Mouse (Mus musculus): ENCODE data around the gene Drg1. TPM values are rescaled to one million over a fixed set of nuclear protein-coding genes. Genes with fewer than 3 reads are reported as not detected.
"Not testable (repeated sequence)": the region's sequence is repeated elsewhere in the genome, so short reads cannot be mapped to it uniquely, and the experiment has no call there.

Gene Drg1
- total RNA-seq, 2 experiments from 2014 or later: 66.1 to 79.9 TPM

GRCm38 (mm10) chr11:3149471-3149870 is 116.7 kb downstream of the Drg1 start:
- ATAC-seq (replicated peaks; ENCODE audit: low FRiP score, poor library complexity, severe bottlenecking): not testable (repeated sequence)

GRCm38 (mm10) chr11:3146806-3147205 is 119.4 kb downstream of the Drg1 start:
- not testable (repeated sequence) for ATAC-seq (replicated peaks; ENCODE audit: low FRiP score, poor library complexity, severe bottlenecking)

- not testable (repeated sequence) for ATAC-seq (replicated peaks; ENCODE audit: low FRiP score, poor library complexity, severe bottlenecking)
Measured at GRCm38 (mm10) chr11:3145359-3146165, 120.7 kb downstream of the Drg1 start.

- ATAC-seq (replicated peaks; ENCODE audit: low FRiP score, poor library complexity, severe bottlenecking): not testable (repeated sequence)
Measured at GRCm38 (mm10) chr11:3143984-3144383, 122.2 kb downstream of the Drg1 start.

- ATAC-seq (replicated peaks; ENCODE audit: low FRiP score, poor library complexity, severe bottlenecking): peak; percentile 31
Measured at GRCm38 (mm10) chr11:3142413-3142812, 123.8 kb downstream of the Drg1 start.

- ATAC-seq (replicated peaks; ENCODE audit: low FRiP score, poor library complexity, severe bottlenecking): not testable (repeated sequence)
Measured at GRCm38 (mm10) chr11:3140967-3141535, 125.2 kb downstream of the Drg1 start.

GRCm38 (mm10) chr11:3138323-3138722 is 127.9 kb downstream of the Drg1 start:
- ATAC-seq (replicated peaks; ENCODE audit: low FRiP score, poor library complexity, severe bottlenecking): not testable (repeated sequence)

Other genes starting within 250 kb of the Drg1 start
- gene Sfi1, start 73.0 kb downstream of the Drg1 start, total RNA-seq (2015; ENCODE audit: low replicate concordance): 7.7 TPM in 1 of 2 replicates, not detected in the other
- 2.6 and 3.9 TPM in 2 replicates for gene Sfi1, start 73.0 kb downstream of the Drg1 start, total RNA-seq (2017; ENCODE audit: low replicate concordance)
- 20.2 and 71.5 TPM in 2 replicates for gene Eif4enif1, start 64.0 kb downstream of the Drg1 start, total RNA-seq (2015; ENCODE audit: low replicate concordance)
- 31.5 and 44.0 TPM in 2 replicates for gene Eif4enif1, start 64.0 kb downstream of the Drg1 start, total RNA-seq (2017; ENCODE audit: low replicate concordance)
- gene Patz1, start 22.5 kb upstream of the Drg1 start, total RNA-seq (2015; ENCODE audit: low replicate concordance): 18.0 and 18.6 TPM in 2 replicates
- gene Patz1, start 22.5 kb upstream of the Drg1 start, total RNA-seq (2017; ENCODE audit: low replicate concordance): 13.5 and 22.2 TPM in 2 replicates
- 0.77 and 2.9 TPM in 2 replicates for gene Pik3ip1, start 64.0 kb upstream of the Drg1 start, total RNA-seq (2015; ENCODE audit: low replicate concordance)
- 3.5 and 3.8 TPM in 2 replicates for gene Pik3ip1, start 64.0 kb upstream of the Drg1 start, total RNA-seq (2017; ENCODE audit: low replicate concordance)
- 4.2 and 4.4 TPM in 2 replicates for gene Limk2, start 142.8 kb upstream of the Drg1 start, total RNA-seq (2015; ENCODE audit: low replicate concordance)
- gene Limk2, start 142.8 kb upstream of the Drg1 start, total RNA-seq (2017; ENCODE audit: low replicate concordance): 6.4 and 9.7 TPM in 2 replicates
- gene Rnf185, start 185.9 kb upstream of the Drg1 start, total RNA-seq (2015; ENCODE audit: low replicate concordance): 2.7 and 6.3 TPM in 2 replicates
- 3.2 and 3.6 TPM in 2 replicates for gene Rnf185, start 185.9 kb upstream of the Drg1 start, total RNA-seq (2017; ENCODE audit: low replicate concordance)
- gene Pla2g3, start 221.9 kb upstream of the Drg1 start, total RNA-seq (2015; ENCODE audit: low replicate concordance): not detected in 2 replicates
- gene Pla2g3, start 221.9 kb upstream of the Drg1 start, total RNA-seq (2017; ENCODE audit: low replicate concordance): 0.28 TPM in 1 of 2 replicates, not detected in the other
- 0.38 and 2.5 TPM in 2 replicates for gene Inpp5j, start 238.4 kb upstream of the Drg1 start, total RNA-seq (2015; ENCODE audit: low replicate concordance)
- gene Inpp5j, start 238.4 kb upstream of the Drg1 start, total RNA-seq (2017; ENCODE audit: low replicate concordance): 0.34 and 0.42 TPM in 2 replicates
- gene Selenom, start 248.3 kb upstream of the Drg1 start, total RNA-seq (2015; ENCODE audit: low replicate concordance): not detected in 2 replicates
- 1.5 TPM in 1 of 2 replicates, not detected in the other for gene Selenom, start 248.3 kb upstream of the Drg1 start, total RNA-seq (2017; ENCODE audit: low replicate concordance)